Mouse (Mus musculus) liver, postnatal 0 days (tissue): ENCODE results near the gene Sox5.

Experiments used
- CTCF ChIP-seq: sonication (generic); IDR thresholded peaks from 2 replicates; pipeline ENCODE4 v1.5.1; 2016; ENCODE audit warnings: antibody characterized with exemption, low read depth
- EP300 ChIP-seq: IDR thresholded peaks from 2 replicates; pipeline ENCODE4 v1.6.1; 2016; ENCODE audit warnings: antibody characterized with exemption, low read depth, mild to moderate bottlenecking

DNA sequence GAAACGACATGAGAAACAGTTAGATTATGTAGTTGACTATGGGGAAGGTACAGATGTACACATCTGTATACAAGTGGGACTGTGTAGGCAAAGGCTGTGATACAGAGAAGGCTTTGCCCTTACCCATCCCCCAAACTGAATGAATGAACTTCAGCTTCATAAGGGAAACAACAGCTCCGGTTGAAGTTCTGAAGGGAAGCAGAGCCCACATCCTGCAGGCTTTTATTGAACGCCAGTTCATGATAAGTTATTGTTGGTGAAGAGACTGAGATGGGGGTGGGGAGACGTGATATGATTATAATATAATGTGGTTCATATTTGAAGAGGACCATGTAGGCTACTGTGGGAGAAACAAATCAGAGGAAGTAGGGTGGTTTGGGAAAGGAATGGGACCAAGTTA lies 424.7 kb downstream of the Sox5 start:
- TF ChIP-seq EP300: no peak
- TF ChIP-seq CTCF: no peak
